Mouse (Mus musculus): Measurements from ENCODE around the gene Ylpm1.

DNA sequence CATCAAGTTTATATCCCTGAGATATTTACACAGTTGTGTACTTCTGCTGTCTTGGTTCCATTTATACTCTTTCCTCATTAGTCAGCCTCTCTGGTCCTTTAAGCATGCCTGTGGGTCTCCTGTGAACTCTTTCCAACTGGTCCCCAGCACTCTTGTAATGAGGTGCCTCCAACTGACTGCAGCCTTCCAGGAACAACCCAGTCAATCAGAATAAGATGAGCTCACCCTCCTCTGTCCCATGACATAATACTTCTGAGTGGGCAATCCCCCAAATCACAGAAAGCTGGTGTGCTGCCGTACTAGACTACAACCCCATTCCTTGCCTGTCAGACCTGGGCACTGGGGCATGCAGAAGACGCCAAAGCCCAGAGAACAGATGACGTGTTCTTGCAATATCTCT, 39.8 kb upstream of the Ylpm1 start:
- TF ChIP-seq CTCF (conservative IDR thresholded peaks at IDR 0.05; ENCODE audit: insufficient read depth, insufficient read length, low read depth, low read length) (no peak), POLR2A (IDR thresholded peaks at IDR 0.05; ENCODE audit: low read depth, low read length) (no peak)

All from kidney, adult 2 months (tissue).